Mouse (Mus musculus) granulocyte monocyte progenitor cell, adult 5-6 weeks (primary cell): ENCODE data around the gene Vamp9. TPM values are rescaled to one million over a fixed set of nuclear protein-coding genes. Genes with fewer than 3 reads are reported as not detected.

ENCODE experiments used
- ATAC-seq: replicated peaks from 2 replicates; pipeline ENCODE4 v1.8.0; 2016; ENCODE audit warnings: mild to moderate bottlenecking, moderate TSS enrichment, inconsistent platforms; ENCODE audit not compliant: poor library complexity, severe bottlenecking
- total RNA-seq, 2 experiments: library from RNA; stranded (forward) in 1 of 2; stranded (reverse) in 1 of 2; fragments of 200-712, 200-1000 nt in 1 of 2; fragments of >200 nt in 1 of 2; fragmentation: Nextera tagmentation in 1 of 2; gene quantifications; 2 replicates each; pipeline ENCODE4 v1.2.3; 2014 to 2017

The Vamp9 gene
- total RNA-seq (2014; fragmentation: Nextera tagmentation) (not detected in 2 replicates), total RNA-seq (2017) (not detected in 2 replicates)

DNA sequence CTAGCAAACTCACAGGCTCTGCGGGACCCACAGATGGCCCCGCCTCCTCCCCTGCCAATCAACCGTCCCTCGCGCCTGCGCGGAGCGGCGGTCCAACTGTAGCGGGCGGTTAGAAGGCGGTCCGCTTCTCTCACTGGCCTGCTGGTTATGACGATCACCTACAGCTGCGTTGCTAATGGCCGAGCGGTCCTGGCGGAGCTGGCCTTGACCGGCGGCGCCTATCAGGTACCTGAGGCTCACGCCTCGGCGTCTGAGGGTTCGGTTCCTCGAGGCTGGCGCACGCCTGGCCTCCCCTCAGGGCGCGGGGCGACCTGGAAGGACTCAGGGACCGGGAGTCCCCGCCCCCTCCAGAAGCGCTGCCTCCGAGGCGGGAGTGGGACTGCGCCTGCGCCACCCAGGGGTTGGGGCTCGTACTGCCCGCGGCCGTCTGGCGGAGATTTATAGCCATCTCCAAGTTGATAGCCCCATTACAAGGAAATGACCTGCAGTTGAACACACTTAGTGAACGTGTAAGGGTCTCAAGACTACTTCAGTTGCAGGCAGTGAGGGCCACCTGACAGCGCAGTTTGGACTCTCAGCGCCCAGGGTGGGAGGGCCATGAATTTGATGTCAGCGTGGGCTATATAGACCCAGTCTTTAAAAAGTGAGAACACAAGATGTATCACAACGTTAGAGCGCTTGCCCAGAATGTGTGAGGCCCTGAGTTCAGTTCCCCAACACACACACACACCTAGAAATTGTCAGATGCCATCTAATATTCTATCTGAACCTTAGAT lies at the start of gene Vamp9:
TSS of gene Vamp9 (plus strand) at position 74 of the 776 bp plus-strand sequence.
- peak; percentile 98 for ATAC-seq

DNA sequence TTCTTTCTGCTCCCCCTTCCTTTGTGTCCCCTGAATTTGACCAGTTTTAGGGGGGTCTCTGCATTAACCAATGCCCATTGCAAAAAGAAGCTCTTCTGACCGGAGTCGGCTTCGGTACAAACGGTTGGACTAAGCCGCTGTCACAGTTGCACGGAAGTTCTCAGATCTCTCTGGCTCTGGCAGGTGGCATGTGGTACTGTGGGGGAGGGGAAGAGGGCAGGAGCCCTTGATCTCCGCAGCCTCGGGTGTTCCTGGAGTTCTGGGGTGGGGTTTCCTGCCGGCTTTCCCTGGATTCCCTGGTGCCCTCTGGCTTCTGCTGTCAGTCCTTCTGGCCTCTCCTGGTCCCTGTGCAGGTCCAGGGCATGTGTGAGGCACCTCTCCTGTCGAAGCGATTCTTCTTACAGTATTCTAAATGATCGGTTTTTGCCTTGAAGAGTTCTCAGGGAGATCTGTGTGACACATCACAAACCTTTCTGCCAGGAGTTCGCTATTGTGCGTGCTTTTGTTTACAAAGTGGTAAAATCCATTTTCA lies 48.9 kb upstream of the Vamp9 start:
- ATAC-seq: no peak

DNA sequence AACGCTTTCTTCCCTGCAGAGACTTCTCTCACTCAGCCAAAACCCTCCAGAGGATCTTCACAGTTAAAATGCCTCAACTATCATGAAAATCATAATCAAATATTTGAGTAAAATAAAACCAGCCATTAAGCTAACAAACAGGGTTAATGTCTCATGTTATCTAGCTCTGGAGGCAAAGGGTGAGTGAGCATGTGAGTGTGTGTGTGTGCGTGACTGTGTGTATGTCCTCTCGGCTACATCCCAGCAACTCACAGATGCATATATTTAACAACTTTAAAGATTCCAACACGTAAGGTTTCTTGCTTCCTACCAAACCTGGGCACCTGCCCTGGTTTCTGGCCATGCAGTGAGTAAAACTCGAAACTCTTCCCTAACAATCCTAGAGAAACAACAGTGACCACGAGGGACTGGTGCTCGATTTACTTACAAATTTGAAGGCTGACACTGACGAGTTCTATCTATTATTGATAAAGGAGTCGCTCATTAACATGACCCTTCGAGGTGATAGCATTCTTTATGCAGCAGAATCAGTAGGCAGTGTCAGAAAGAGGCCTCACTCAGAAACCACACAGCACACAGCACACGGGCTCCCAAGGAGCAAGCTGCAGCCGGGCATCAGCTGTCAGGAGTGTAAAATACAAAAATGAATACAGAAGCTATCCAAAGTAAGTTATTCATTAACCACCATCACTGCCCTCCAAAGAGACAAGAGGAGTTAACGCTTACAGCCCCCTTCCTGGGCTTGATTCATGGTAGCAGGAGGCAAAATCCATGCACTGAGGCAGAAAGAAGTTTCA lies 46.2 kb upstream of the Vamp9 start:
- no peak for ATAC-seq

DNA sequence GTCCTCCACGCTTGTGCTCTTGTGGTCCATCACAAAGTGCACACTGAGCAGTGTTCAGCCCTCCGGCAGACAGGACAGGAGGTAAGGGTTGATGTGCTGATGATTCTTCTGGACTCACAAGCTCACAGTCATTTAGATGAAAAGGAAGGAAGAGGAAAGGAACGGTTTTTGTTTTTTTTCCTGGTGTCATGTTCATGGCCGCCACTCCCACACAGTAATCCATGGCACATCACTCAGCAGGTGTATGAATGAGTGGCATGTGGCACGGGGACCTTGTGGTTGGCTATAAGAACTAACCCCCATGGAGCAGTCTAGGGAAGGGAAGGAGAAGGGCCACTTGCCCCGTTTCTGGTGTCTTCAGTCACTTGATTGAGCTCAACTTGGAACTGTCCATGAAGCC lies 44.2 kb upstream of the Vamp9 start:
- ATAC-seq: no peak

DNA sequence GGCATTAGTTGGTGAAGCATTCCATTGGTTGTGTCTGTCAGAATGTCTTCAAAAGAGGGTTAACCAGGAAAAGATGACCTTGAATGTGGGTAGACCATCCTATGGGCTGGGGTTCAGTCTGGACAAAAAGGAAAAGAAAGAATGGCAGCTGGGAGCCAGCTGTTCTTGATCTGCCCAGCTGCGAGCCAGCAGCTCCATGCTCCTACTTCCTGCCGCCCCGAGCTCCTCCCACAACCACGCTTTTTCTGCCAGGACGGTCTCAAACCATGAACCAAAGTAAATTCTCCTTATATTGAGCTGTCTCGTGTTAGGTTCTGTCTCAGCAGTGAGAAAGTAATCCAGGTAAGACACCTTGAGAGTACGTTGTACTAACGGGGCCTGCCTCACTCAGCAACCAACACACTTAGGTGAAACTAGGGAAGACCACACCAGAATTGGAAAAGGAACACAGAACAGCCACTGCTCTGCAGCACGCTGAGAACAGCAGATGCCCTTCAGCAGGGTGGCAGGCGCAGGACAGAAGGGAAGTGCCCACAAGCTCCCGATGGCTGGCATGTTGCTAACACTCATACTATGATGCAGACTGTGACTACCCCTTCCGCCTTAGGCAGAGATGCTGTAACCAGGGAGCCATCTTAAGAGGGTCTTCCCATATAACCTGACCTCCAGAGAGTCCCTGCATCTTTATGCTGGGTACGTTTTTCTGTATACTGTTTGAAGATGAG lies 42.2 kb upstream of the Vamp9 start:
- no peak for ATAC-seq

DNA sequence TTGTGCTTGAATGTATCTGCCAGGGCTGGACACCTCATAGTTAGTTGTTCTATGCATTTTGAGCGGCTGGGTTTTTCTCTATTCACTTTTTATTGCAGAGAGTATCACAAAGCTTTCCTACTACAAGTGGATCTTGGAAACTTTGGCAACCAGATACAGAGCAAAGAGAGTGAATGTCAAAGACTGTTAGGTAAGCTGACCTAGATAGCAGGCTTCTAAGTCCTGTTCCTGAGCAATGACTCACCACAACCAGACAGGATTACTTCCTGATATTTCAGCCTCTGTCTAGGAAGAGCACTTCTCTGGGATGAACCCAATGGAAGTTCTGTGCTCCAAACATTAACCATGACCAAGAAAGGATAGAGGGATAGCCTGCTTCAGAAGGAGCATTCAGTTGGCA lies 40.3 kb upstream of the Vamp9 start:
- no peak for ATAC-seq

DNA sequence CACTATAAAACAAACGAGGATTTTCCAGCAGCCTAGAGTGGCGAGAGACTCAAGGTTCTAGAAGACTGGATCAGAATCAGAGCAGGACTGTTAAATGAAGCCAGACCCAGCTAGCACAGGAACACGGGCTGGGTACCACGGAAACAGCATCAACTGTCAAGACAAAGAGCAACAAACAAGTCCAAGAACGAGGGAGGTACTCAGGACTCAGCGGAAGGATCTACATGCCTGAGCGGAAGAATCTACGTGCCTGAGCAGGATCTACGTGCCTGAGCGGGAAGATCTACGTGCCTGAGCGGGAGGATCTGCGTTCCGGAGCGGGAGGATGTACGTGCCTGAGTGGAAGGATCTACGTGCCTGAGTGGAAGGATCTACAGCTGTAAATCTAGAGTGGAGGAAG lies 37.8 kb upstream of the Vamp9 start:
- ATAC-seq: no peak

DNA sequence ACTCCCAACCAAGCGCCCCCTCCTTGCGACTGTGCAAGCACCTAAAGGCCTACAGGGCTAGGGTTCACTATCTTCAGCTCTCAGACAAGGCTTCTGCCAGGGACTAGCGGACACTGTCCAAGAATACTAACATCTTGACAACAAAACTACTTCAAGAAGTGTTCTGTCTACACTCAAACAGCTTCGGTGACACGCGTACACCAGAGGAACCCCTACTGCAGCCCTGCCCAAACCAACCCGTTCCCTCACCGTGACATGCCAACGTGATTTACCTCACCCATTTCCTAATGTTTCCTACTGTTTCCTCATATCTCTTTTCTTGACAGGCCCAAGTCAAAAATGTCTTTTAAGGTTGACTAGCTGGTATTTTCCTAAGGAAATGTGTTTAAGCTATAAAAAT lies 37.1 kb upstream of the Vamp9 start:
- ATAC-seq: no peak

DNA sequence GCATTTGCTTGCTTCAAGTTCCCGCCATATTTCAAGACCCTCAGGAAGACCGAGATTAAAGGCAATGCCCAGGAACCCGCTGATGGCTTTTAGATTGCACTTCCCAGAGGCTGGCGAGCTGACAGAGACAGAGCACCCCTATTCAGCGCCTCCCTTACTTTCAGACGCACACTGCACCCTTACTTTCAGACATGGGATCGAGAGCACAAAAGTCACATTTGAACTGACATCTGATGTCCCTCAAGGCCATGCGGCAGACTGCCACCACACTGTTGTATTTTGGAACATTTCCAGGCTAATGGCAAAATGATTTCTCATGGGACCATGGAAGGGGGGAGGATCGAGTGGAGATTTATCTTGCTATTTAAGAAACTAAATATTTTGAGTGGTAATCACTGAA lies 28.5 kb upstream of the Vamp9 start:
- ATAC-seq: no peak

DNA sequence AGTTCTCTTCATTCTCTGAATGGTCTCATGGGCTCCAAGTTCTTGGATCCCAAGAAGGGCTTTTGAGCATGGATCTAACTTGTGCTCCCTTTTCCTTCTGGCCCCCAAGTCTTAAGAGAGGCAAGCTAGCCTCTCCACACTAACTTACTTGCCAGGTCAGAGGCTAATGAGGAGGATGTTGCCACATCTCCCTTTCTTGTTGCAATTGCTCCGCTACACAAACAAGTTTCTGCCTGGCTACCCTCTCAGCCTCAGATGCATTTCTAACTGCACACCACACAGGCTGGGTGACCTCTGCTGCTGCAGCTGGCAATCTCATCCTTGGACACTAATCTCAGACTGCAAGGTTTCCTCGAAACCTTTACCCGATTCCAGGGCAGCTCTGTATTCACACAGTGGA lies 23.6 kb upstream of the Vamp9 start:
- ATAC-seq: peak; percentile 63

DNA sequence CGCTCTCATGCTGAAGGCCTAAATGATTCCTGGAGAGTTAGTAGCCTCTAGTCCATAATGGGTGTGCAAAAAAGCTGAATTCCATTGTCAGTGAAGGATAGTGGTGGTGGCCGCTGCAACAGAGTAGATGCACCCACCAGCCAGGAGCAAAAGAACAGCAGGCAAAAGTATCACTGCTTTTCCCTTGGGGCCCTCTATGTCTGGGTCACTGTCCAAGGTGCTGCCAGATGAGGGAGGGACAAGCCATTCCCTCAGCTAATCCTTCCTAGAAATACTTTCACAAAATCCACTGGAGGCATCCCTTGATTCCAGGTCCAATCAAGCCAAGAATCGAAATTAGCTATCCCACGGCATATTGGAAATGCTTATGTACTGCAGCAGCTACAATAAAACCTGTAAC lies 22.0 kb upstream of the Vamp9 start:
- no peak for ATAC-seq

DNA sequence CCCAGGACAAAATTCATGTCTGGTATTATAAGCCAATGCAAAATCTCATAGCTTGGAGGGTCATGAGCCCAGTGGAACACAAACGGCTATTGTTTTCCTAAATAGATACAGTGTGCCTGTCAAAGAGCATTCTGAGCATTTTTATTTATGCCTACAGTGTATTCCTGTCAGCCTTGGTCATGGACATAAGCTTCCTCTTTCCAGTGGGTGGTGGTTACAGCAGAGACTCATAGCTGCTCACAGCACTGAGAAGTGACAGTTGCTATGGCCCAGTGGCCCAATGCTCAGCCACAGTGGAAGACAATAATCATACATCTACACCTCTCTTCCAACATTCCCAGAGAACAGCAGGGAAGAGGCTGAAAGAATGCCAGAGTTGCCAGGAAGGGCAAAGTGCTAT lies 18.9 kb upstream of the Vamp9 start:
- ATAC-seq: peak; percentile 57; the same call in 1 of the 2 replicates

DNA sequence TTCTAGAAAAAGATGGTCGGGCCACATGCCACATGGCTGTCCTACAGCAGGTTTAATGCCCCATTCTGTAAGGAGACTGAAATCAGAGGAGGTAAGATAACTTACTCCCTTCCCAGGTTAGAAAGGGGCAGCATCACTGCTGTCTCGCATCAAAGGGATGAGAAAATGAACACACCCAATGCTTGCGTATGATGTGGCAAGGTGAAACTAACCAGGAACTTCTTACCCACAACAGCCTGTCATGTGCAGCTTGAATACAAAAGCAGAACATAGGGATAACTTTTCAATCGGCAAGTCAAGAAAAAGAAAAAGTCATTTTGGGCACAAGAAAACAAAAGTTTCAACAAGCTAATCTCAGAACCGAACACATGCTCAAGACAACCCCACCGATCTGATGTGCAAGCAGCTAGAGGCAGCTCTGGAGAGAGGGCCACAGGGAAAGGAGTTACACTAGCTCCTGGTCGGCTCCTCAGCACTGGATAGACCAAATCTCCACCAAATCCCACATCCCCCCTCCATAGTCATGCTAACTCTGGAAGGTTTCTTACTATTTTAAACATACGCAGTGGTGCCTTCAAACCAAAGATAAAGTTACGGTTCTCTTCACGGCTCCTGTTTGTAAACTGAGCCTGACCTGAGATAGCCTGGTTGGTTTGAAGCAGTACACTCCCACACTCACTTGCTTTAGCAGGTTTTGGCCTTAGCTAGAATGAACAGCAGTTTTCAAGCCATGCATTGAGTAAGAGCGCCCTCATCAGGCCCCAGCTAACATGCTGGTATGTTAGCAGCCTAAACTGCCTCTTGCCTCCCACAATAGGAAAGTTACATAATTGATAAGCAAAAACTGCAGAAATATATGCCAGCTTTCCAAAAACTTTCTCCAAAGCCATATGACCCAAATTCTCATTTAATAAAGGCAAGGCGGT lies 14.3 kb upstream of the Vamp9 start:
- ATAC-seq: no peak

DNA sequence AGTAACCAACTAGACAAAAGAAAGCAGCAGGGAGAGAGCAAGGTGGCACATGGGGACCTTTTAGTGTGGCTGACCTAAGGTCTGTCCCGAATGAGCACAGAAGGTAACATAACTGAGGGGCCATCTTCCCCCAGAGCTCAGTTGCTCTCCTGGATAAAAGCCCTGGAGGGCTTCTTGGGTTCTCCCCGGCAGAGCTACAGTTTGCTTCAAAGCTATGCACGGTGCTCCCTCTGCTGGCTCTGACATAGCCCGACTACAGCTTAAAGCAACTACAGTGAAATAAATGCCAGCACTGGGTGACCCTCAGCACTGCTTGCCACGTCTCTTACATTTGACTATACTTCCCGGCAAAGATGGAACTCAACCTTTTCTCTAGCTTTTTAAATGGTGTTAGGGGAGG lies 6.0 kb upstream of the Vamp9 start:
- ATAC-seq: peak; percentile 62

DNA sequence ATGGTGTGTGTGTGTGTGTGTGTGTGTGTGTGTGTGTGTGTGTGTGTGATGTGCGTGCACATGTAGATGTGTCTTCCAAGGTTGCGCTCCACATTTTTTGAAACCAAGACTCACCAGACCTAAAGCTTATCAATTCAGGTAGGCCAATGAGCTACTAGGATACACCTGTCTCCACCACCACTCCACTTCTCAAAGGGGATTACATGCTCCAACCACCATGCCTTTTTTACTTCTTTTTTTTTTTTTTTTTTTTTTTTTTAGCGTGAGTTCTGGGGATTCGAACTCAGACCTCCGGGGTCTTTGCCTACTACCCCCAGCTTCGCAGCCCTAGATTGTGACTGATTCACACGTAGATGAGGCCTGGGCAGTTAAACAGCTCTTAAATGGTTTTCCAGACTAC lies 323 bp upstream of the Vamp9 start:
- ATAC-seq: no peak

DNA sequence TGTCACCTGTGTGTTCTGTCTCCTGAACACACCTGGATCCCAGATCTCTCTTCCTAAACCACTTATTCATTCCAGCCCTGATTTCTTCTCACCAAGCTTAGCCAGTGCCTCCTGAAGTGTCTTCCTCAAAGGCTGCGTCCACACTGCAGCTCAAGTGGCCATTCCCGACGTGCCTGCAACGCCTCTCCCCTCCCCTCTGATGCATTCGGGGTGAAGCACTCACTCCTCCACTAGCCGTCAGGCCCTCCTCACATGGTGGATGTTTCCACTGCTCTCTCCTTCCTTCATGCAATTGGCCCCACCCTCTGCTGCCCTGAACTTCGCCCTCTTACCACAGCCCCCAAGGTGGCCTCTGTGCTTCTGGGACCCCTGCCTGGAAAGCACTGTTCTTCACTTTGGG lies 9.4 kb downstream of the Vamp9 start:
- ATAC-seq: no peak

DNA sequence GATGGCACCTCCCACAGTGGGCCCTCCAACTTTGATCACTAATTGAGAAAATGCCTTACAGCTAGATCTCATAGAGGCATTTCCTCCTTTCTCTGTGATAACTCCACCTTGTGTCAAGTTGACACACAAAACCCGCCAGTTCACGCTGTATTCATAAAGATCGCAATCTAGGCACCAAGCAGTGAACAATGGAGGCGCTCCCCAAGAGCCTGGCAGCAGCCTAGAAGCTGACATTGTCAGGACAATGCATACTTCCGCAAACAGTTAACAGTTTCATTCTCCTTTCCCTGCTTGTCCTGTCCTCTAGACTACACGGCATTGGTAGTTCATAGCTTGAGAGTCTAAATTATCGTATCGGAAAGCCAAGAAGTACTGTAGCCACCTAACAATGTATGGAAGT lies 16.0 kb downstream of the Vamp9 start:
- ATAC-seq: no peak

DNA sequence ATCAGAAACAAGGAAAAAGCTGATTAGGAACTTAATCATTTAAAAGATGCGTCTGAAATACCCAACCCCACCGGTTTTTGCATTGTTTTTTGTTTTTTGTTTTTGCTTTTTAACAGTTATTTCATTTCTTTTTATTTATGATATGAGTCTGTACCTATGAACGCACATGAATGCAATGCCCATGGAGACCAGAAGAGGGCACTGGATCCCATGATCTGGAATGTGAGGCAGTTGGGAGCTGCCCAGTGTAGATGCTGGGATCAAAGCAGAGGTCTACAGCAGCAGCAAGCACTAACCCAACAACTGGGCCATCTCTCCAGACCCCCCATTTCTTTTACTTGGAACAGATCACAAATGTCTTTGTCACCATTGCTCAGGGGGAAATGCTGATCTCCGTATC lies 21.9 kb downstream of the Vamp9 start:
- ATAC-seq: peak; percentile 88

DNA sequence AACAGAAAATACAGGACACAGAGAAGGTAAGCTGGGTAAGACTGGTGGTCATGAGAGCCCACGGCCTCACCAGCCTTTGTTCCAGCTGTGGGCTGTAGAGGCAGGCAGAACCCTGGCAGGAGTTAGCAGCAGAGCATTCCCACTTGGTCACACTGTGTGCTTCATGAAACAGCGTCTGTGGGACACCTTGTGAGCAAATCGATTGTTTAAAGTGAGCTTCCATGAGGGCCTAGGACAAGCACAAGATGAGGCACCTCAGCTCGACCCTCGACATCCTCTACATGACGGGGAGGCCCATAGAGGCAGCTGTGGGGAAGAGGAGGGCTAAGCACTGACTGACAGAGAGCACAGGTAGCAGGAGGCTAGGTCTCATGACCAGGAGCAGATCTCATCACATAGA lies 25.9 kb downstream of the Vamp9 start:
- no peak for ATAC-seq

DNA sequence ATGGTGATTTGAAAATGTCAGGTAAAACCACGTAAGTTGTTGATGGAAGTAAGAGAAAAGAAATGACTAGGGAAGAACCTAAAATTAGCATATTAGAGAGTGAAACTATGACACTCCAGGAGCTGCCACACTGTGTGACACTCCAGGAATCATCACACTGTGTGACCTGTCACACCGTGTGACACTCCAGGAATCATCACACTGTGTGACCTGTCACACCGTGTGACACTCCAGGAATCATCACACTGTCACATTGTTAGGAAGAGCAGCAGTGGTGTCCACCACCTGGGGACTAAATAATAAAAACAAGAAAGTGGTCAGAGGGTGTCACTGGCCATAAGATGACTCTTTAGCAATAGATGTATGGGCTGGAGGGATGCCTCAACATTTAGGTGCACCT lies 33.4 kb downstream of the Vamp9 start:
- no peak for ATAC-seq
